Mouse (Mus musculus) left cerebral cortex, adult 2 months (tissue): ENCODE data around the gene Ada. TPM values are rescaled to one million over a fixed set of nuclear protein-coding genes. Genes with fewer than 3 reads are reported as not detected.

ENCODE experiments used
- DNase-seq, 2 experiments: peaks; one replicate each; pipeline ENCODE4 v3.0.0; 2021 to 2022; ENCODE audit warnings: low spot score in 2 of 2, mixed read lengths in 1 of 2; ENCODE audit errors: extremely low spot score in 1 of 2
- H3K27ac ChIP-seq: fragments of 200-600 bp; 2 replicates; pipeline ENCODE4 v1.8.1; 2022
- H3K4me3 ChIP-seq: fragments of 200-600 bp; 2 replicates; pipeline ENCODE4 v1.8.1; 2022
- CTCF ChIP-seq: fragments of 200-600 bp; IDR thresholded peaks from 2 replicates; pipeline ENCODE4 v1.8.1; 2022; ENCODE audit warnings: antibody characterized with exemption, mild to moderate bottlenecking, moderate library complexity
- intact Hi-C: fragments of 180-260 bp; cut with DNase I; formaldehyde crosslinking; loops from one replicate; pipeline ENCODE4 v1.15.1; 2025
- long read RNA-seq, 2 experiments: library from polyadenylated mRNA; stranded (forward); transcript quantifications; one replicate each; pipeline ENCODE4 v2.0.0; 2021; ENCODE audit warnings: borderline mapping rate in 2 of 2
- total RNA-seq, 2 experiments: library from RNA; stranded (reverse); gene quantifications; 2 replicates each; pipeline ENCODE4 v1.2.3; 2021

Ada gene
- under 1 TPM; 0.79 to 0.93 TPM for total RNA-seq
- long read RNA-seq, experiment 1, partial matches to known transcripts, result 0 of 1 reads
- long read RNA-seq, experiment 1, other reads (novel, unspliced or antisense), result 1 of 1 reads
- long read RNA-seq, experiment 2, partial matches to known transcripts, result 0 of 3 reads
- long read RNA-seq, experiment 2, other reads (novel, unspliced or antisense), result 2 of 3 reads

- DNase-seq, result peak; percentile 22 to 46
- Histone ChIP-seq H3K4me3 (peak within 1 kb of the TSS; percentile 49), H3K27ac (no peak within 1 kb of the TSS)
- TF ChIP-seq CTCF, result no peak
- intact Hi-C loops, result no loop called here
These were observed at the start of gene Ada for GRCm38 (mm10) chr2:163749647-163750611. Ada (minus strand) TSS chr2:163750239.

DNA sequence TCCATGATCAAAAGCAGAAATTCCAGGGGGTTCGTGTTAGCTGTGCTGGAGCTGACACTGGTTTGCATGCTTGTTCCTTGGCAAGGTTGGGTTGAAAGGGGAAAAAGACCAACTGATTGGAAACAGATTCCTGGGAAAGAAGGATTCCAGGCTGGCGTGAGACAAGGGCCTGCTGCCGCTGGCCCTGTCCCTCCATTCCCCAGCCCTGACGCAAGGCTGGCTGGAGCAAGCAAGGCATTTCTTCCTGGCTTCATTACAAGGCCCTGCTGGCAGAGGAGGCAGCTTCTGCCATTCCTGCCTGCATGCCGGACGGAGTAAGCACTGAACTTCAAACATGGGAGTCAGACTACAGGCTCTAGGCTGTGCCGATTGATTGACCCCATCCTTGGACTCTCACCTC is 48.4 kb upstream of the Ada start:
- no peak overlapping the region for H3K4me3 ChIP-seq
- DNase-seq, result no peak
- no peak overlapping the region for H3K27ac ChIP-seq
- TF ChIP-seq CTCF, result no peak
- intact Hi-C loops, result no loop called here

DNA sequence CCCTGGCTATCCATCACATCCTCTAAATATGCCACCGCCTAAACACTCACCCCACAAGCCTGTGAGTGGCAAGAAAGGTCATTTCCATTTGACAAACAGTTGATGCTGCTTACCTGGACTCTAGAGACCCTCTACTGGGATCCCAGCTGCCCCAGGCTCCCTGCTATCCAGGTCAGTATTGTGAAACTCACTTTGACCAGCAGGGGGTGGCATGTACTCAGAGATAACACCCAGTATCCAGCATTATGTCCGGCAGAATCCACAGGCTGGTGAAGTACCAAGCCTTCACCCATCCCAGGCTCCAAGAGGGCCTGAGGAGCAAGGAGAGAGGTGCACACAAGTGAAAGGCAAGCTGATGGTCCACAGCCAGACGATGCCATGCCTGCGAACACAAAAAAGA is 38.4 kb upstream of the Ada start:
- H3K4me3 ChIP-seq, result no peak overlapping the region
- TF ChIP-seq CTCF, result peak; percentile 77
- intact Hi-C loops, result loop anchor here (10.0 kb wide), 3 partner anchors 46 to 254 kb away; no protein-coding TSS in a partner anchor
- DNase-seq, result peak; percentile 55 to 71
- H3K27ac ChIP-seq, result no peak overlapping the region

DNA sequence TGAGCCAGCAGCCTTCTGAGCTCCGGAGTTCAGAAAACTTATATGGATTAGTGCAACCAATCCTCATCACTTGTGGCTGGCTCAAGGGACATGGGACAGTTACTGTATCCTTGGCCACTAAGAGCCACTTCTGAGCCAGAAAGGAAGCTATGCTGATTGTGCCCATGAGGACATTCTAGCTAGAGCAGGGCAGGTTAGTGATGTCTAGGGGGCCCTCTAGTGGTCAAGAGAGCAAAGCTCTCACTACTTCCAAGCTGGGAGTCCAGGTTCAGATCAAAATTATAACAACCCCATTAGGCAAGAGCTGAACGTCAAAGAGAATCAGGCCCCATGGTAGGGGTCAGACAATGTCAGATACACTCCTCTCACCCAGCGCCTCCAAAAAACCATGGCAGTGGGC is 37.7 kb upstream of the Ada start:
- intact Hi-C loops, result loop anchor here (10.0 kb wide), 3 partner anchors 47 to 253 kb away; no protein-coding TSS in a partner anchor
- H3K27ac ChIP-seq, result no peak overlapping the region
- peak; percentile 33 to 41 for DNase-seq
- no peak overlapping the region for H3K4me3 ChIP-seq
- peak; percentile 75 for TF ChIP-seq CTCF

DNA sequence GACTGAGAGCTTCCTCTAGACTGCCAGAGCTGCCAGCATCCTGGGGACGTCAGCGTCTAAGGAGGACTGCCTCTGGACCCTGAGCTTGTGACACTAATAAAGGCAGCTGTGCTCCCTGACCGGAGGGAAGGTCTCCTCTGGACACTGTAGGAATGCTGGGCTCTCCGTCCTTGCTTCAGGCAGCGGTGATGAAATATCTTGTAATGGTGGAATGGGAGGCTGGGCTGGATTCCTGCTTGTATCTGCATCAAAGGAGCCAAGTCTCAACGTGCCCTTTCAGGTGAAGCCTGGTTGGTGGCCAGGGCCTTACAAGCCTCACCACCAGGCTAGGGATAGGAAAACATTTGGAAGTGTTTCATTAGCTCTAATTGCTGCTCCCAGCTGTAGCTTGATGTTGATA is 37.0 kb upstream of the Ada start:
- H3K4me3 ChIP-seq, result no peak overlapping the region
- no peak for TF ChIP-seq CTCF
- no peak for DNase-seq
- no peak overlapping the region for H3K27ac ChIP-seq
- intact Hi-C loops, result loop anchor here (10.0 kb wide), 3 partner anchors 48 to 252 kb away; no protein-coding TSS in a partner anchor

DNA sequence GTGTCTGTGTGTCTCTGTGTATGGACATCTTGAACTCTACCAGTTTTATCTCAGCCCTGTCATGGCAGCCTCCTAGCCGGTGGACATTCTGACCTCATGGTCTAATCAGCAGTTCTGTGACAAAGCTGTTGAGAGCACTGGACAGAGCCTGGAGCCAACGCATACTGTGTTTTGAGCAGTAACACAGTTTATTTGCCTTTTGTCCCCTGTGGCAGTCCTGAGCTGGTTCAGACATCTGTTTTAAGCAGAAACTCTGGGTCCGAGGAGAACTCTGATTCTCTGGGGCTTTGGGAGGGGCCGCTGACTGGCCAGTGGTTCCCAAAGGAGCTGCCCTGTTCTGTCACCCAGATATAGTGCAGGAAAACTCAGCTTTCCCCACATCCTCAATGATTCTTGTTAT is 33.9 kb upstream of the Ada start:
- Histone ChIP-seq H3K4me3 (no peak overlapping the region), H3K27ac (no peak overlapping the region)
- intact Hi-C loops, result loop anchor here (10.0 kb wide), 3 partner anchors 51 to 249 kb away; no protein-coding TSS in a partner anchor
- no peak for TF ChIP-seq CTCF
- no peak for DNase-seq

GRCm38 (mm10) chr2:163783368-163783767 is 33.3 kb upstream of the Ada start:
- no peak for TF ChIP-seq CTCF
- H3K4me3 ChIP-seq, result no peak overlapping the region
- intact Hi-C loops, result loop anchor here (10.0 kb wide), 3 partner anchors 51 to 249 kb away; no protein-coding TSS in a partner anchor
- H3K27ac ChIP-seq, result no peak overlapping the region
- DNase-seq, result no peak

GRCm38 (mm10) chr2:163778896-163779295 is 28.9 kb upstream of the Ada start:
- no peak overlapping the region for H3K4me3 ChIP-seq
- TF ChIP-seq CTCF, result no peak
- H3K27ac ChIP-seq, result no peak overlapping the region
- intact Hi-C loops, result no loop called here
- DNase-seq, result no peak

DNA sequence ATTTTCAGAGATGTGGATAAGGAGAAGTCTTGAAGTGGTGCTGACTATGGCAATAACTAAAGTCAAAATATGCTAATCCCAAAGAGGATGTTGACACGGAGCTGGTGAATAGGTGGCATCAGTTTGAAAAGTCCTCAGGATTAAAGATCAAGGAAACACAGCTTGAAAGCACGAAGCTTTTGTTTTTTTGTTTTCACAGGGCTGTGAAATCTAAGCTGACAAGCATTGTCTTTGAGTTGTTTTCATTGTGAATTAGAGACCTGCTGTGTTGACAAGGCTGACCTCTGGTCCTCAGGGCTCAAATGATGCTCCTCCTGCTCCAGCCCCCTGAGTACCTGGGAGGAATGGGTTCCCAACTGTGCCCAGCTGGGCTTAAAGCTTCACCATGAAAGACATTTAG is 27.0 kb upstream of the Ada start:
- no peak for TF ChIP-seq CTCF
- Histone ChIP-seq H3K27ac (no peak overlapping the region), H3K4me3 (no peak overlapping the region)
- DNase-seq, result no peak
- intact Hi-C loops, result no loop called here

DNA sequence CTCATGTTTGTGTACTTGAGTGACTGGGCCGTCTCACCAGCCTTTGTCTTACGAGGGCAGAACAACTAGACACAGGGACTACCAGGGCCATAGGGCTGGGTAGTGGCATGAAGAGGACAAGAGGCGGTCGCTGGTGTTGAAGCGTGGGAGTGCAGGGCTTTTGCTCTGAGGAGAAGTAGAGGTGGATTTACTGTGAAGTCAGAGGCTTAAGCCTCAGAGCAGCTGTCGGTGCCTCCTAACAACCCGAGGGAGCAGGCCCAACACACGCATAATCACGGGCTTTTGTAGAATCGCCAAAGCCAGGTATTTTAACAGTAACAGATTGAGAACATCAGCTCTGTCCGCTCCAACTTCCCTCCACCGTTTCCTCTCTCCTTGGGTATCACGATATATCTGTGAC is 26.6 kb upstream of the Ada start:
- intact Hi-C loops, result no loop called here
- DNase-seq, result no peak
- H3K4me3 ChIP-seq, result no peak overlapping the region
- no peak overlapping the region for H3K27ac ChIP-seq
- no peak for TF ChIP-seq CTCF

DNA sequence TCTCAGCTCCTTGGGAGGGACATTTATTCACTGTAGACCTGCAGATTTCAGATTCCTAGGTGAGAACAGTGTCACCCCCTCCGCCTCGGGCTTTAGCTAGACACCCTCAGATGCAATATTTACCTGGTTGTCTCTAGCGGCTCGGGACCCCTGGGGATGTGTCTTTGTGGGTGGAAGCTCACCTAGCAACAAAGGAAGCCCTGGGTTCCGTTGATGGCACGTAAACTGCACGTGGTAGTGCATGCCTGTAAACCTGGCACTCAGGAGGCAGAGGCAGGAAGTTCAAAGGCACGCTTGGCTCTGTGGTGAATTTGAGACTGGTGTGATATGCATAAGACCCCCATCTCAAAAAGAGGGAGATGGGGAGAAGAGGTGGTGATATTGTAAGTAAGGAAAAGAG is 20.7 kb upstream of the Ada start:
- intact Hi-C loops, result no loop called here
- H3K4me3 ChIP-seq, result no peak overlapping the region
- DNase-seq, result no peak

DNA sequence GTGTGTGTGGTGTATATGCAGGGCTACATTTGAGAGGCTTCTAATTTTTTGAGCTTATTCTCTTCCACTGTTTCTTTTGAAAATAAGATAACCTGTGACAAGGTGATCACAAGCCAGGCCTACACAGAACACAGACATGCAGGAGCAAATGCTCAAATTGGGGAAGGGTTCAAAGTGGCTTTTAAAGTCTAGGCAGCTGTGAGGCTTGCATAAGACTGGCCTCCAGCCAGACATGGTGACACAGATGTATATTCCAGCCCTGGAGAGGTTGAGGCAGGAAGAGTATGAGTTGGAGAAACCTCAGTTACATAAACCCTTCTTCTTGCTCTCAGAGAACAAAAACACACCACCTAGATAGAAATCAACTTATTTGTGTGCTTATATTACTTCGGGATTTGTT is 16.9 kb upstream of the Ada start:
- Histone ChIP-seq H3K4me3 (no peak overlapping the region), H3K27ac (no peak overlapping the region)
- no peak for TF ChIP-seq CTCF
- DNase-seq, result no peak
- intact Hi-C loops, result no loop called here

More for the DNA sequence above, 20.7 kb upstream of the Ada start:
- TF ChIP-seq CTCF, result no peak
- H3K27ac ChIP-seq, result no peak overlapping the region
